Mouse (Mus musculus): ENCODE results near the gene Lta. TPM values are rescaled to one million over a fixed set of nuclear protein-coding genes. Genes with fewer than 3 reads are reported as not detected.

The Lta gene
- total and polyA plus RNA-seq, 2 experiments from 2014 or later = 0.47 to 0.85 TPM

GRCm38 (mm10) chr17:35198029-35198428 lies 7.1 kb downstream of the Lta start:
- 75% methylated on average over 7 of the region's 7 CpGs for WGBS
- H3K4me1 ChIP-seq (ENCODE audit: insufficient read depth, low read length) = no peaks in the 10 kb centered on the region
- no peaks in the 10 kb centered on the region for H3K9me3 ChIP-seq (ENCODE audit: low read length)
- no peak for ATAC-seq
- TF ChIP-seq CTCF (IDR thresholded peaks at IDR 0.05; ENCODE audit: low read depth) = no peak
- H3K36me3 ChIP-seq (ENCODE audit: insufficient read depth, low read length) = no peaks in the 10 kb centered on the region
- no peak for DNase-seq (ENCODE audit: low spot score)
- H3K27ac ChIP-seq = no peak overlapping the region
- H3K27me3 ChIP-seq (ENCODE audit: insufficient read depth, low read length) = peaks cover 11% of the 10 kb centered on the region
- no peak overlapping the region for H3K4me3 ChIP-seq (ENCODE audit: low read length)
- H3K9ac ChIP-seq (replicated peaks; ENCODE audit: low read length) = no peak overlapping the region
- H3K4me2 ChIP-seq (ENCODE audit: low read depth, low read length) = no peak overlapping the region

DNA sequence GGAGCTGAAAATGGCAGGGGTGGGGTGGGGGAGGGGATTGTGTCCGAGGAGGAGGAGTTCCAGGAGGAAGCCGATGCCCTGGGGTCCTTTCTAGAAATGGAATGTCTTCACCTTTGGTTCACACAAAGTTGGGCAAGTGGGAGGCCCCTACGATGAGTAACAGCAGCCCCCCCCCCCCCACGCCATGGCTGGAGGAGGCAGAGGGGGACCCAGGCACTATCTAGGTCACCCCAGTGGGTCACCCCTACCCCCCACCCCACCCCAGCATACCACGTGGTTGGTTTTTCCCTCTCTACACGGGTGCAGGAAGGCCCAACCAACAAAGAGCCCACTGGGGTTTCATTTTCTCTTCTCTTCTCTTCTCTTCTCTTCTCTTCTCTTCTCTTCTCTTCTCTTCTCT lies 8.0 kb downstream of the Lta start:
- no peak overlapping the region for H3K27ac ChIP-seq
- DNase-seq (ENCODE audit: low spot score) = no peak
- no peaks in the 10 kb centered on the region for H3K4me1 ChIP-seq (ENCODE audit: insufficient read depth, low read length)
- no peaks in the 10 kb centered on the region for H3K36me3 ChIP-seq (ENCODE audit: insufficient read depth, low read length)
- no peaks in the 10 kb centered on the region for H3K9me3 ChIP-seq (ENCODE audit: low read length)
- no peak for TF ChIP-seq CTCF (IDR thresholded peaks at IDR 0.05; ENCODE audit: low read depth)
- no peak overlapping the region for H3K4me3 ChIP-seq (ENCODE audit: low read length)
- H3K27me3 ChIP-seq (ENCODE audit: insufficient read depth, low read length) = peaks cover 11% of the 10 kb centered on the region
- WGBS = 37% methylated on average over 6 of the region's 6 CpGs
- H3K9ac ChIP-seq (replicated peaks; ENCODE audit: low read length) = no peak overlapping the region
- ATAC-seq = no peak
- H3K4me2 ChIP-seq (ENCODE audit: low read depth, low read length) = no peak overlapping the region

DNA sequence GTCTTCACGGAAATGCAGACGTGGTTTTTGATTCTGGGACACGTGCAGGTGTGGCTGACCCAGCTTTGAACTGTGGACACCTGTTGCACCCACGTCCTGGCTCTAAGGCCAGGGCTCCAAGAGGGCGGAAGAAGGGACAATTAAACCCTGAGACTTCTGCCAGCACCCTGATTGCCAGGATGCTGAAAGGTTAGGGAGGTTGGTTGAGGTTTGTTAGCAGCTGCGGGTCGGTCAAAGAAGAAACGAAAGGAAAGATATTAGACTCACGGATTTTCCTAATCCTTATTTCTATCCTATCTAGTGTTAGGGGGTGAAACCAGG lies 8.9 kb downstream of the Lta start:
- no peak for DNase-seq (ENCODE audit: low spot score)
- TF ChIP-seq CTCF (IDR thresholded peaks at IDR 0.05; ENCODE audit: low read depth) = no peak
- 37% methylated on average over 9 of the region's 9 CpGs for WGBS
- Histone ChIP-seq H3K4me1 (ENCODE audit: insufficient read depth, low read length) (no peaks in the 10 kb centered on the region), H3K9ac (replicated peaks; ENCODE audit: low read length) (no peak overlapping the region), H3K36me3 (ENCODE audit: insufficient read depth, low read length) (no peaks in the 10 kb centered on the region), H3K4me3 (ENCODE audit: low read length) (peak overlapping the region; percentile 42), H3K9me3 (ENCODE audit: low read length) (no peaks in the 10 kb centered on the region), H3K27ac (no peak overlapping the region), H3K27me3 (ENCODE audit: insufficient read depth, low read length) (peaks cover 9% of the 10 kb centered on the region; the same call in 1 of the 2 replicates), H3K4me2 (ENCODE audit: low read depth, low read length) (peak overlapping the region; percentile 69)
- no peak for ATAC-seq

DNA sequence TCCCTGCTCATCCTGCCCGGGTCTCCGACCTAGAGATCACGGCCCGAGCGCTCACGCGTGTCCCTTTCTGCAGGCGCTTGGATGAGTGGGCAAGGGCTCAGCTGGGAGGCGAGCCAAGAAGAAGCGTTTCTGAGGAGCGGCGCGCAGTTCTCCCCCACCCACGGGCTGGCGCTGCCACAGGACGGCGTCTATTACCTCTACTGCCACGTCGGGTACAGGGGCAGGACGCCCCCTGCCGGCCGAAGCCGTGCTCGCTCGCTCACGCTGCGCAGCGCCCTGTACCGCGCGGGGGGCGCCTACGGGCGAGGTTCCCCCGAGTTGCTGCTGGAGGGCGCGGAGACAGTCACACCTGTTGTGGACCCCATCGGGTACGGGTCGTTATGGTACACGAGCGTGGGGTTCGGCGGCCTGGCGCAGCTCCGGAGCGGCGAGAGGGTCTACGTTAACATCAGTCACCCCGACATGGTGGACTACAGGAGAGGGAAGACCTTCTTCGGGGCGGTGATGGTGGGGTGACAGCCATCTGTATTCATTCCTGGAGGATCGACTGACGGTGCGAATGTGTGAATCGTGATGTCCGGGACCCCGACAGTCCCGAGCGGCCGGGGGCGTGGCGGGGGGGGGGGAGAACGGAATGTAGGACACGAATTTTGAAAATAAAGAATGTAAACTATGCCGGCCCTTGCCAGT lies 9.4 kb downstream of the Lta start:
- DNase-seq (ENCODE audit: low spot score) = peak; percentile 85
- ATAC-seq = peak; percentile 92
- H3K4me2 ChIP-seq (ENCODE audit: low read depth, low read length) = peak overlapping the region; percentile 69
- WGBS = 1% methylated on average over 66 of the region's 66 CpGs
- H3K4me3 ChIP-seq (ENCODE audit: low read length) = peak overlapping the region; percentile 42
- peak; percentile 75 for TF ChIP-seq CTCF (IDR thresholded peaks at IDR 0.05; ENCODE audit: low read depth)
- peak overlapping the region; percentile 22 for H3K9ac ChIP-seq (replicated peaks; ENCODE audit: low read length)
- H3K9me3 ChIP-seq (ENCODE audit: low read length) = no peaks in the 10 kb centered on the region
- H3K27ac ChIP-seq = no peak overlapping the region
- H3K36me3 ChIP-seq (ENCODE audit: insufficient read depth, low read length) = no peaks in the 10 kb centered on the region
- H3K27me3 ChIP-seq (ENCODE audit: insufficient read depth, low read length) = peaks cover 8% of the 10 kb centered on the region; the same call in 1 of the 2 replicates
- no peaks in the 10 kb centered on the region for H3K4me1 ChIP-seq (ENCODE audit: insufficient read depth, low read length)

- Histone ChIP-seq H3K27me3 (ENCODE audit: insufficient read depth, low read length) (peaks cover 8% of the 10 kb centered on the region; the same call in 1 of the 2 replicates), H3K36me3 (ENCODE audit: insufficient read depth, low read length) (no peaks in the 10 kb centered on the region), H3K27ac (no peak overlapping the region), H3K4me3 (ENCODE audit: low read length) (peak overlapping the region; percentile 42), H3K9ac (replicated peaks; ENCODE audit: low read length) (no peak overlapping the region), H3K9me3 (ENCODE audit: low read length) (no peaks in the 10 kb centered on the region), H3K4me1 (ENCODE audit: insufficient read depth, low read length) (no peaks in the 10 kb centered on the region), H3K4me2 (ENCODE audit: low read depth, low read length) (peak overlapping the region; percentile 69)
- no peak for TF ChIP-seq CTCF (IDR thresholded peaks at IDR 0.05; ENCODE audit: low read depth)
- ATAC-seq = peak; percentile 46; the same call in 1 of the 2 replicates
- 46% methylated on average over 19 of the region's 19 CpGs for WGBS
- DNase-seq (ENCODE audit: low spot score) = no peak
These were observed 10.1 kb downstream of the Lta start for GRCm38 (mm10) chr17:35194844-35195630.

- peak within 1 kb of the TSS; percentile 69 for H3K4me2 ChIP-seq (ENCODE audit: low read depth, low read length)
- peaks cover 8% of the 10 kb centered on the region; the same call in 1 of the 2 replicates for H3K27me3 ChIP-seq (ENCODE audit: insufficient read depth, low read length)
- DNase-seq (ENCODE audit: low spot score) = no peak
- H3K9ac ChIP-seq (replicated peaks; ENCODE audit: low read length) = no peak within 1 kb of the TSS
- TF ChIP-seq CTCF (IDR thresholded peaks at IDR 0.05; ENCODE audit: low read depth) = no peak
- no peak for ATAC-seq
- no peak within 1 kb of the TSS for H3K27ac ChIP-seq
- no peaks in the 10 kb centered on the region for H3K4me1 ChIP-seq (ENCODE audit: insufficient read depth, low read length)
- 78% methylated on average over 26 of the region's 28 CpGs for WGBS
- H3K9me3 ChIP-seq (ENCODE audit: low read length) = no peaks in the 10 kb centered on the region
- no peak within 1 kb of the TSS for H3K4me3 ChIP-seq (ENCODE audit: low read length)
- H3K36me3 ChIP-seq (ENCODE audit: insufficient read depth, low read length) = no peaks in the 10 kb centered on the region
These were observed 11.0 kb downstream of the Lta start, which contains the start of gene Ltb for GRCm38 (mm10) chr17:35193881-35194843. Ltb (plus strand) TSS chr17:35194439.
